Mouse (Mus musculus) cerebellum, adult 11 months (tissue): Measurements from ENCODE around the gene Duox2.
A peak's percentile ranks its signal among the peaks of the same experiment; 100 is the strongest.

ENCODE experiments used
- DNase-seq: peaks from one replicate; pipeline ENCODE4 v3.0.0; 2022

The Duox2 gene

GRCm38 (mm10) chr2:122235425-122235824 is 62.8 kb downstream of the Duox2 start:
- no peak for DNase-seq

- peak; percentile 61 for DNase-seq
Observed at GRCm38 (mm10) chr2:122234611-122235288, 63.5 kb downstream of the Duox2 start, which contains the start of gene Sord. TSS of gene Sord (plus strand) at chr2:122234749.

GRCm38 (mm10) chr2:122233759-122234557 is 64.3 kb downstream of the Duox2 start:
- DNase-seq = peak; percentile 26

GRCm38 (mm10) chr2:122233341-122233740 is 64.9 kb downstream of the Duox2 start:
- DNase-seq = no peak

GRCm38 (mm10) chr2:122231616-122232015 is 66.6 kb downstream of the Duox2 start:
- no peak for DNase-seq

GRCm38 (mm10) chr2:122230395-122230794 is 67.9 kb downstream of the Duox2 start:
- no peak for DNase-seq
